Mouse (Mus musculus): ENCODE measurements around the gene Hsd11b1. TPM values are rescaled to one million over a fixed set of nuclear protein-coding genes. Genes with fewer than 3 reads are reported as not detected.

Gene Hsd11b1
- polyA plus RNA-seq, 1 experiment from 2014 or later, result not detected

- ATAC-seq (ENCODE audit: insufficient read depth, low FRiP score, low TSS enrichment), result no peak
- no peaks in the 10 kb centered on the region for H3K9me3 ChIP-seq (ENCODE audit: control insufficient read depth, low read length)
- WGBS, result 84% methylated on average over 8 of the region's 8 CpGs
- H3K4me3 ChIP-seq (ENCODE audit: low read depth, low read length), result no peak overlapping the region
- no peaks in the 10 kb centered on the region for H3K27me3 ChIP-seq (ENCODE audit: control insufficient read depth, insufficient read depth, low read length)
- no peak overlapping the region for H3K9ac ChIP-seq (ENCODE audit: low read length)
- H3K27ac ChIP-seq (ENCODE audit: low read depth, low read length), result no peak overlapping the region
- H3K4me2 ChIP-seq (ENCODE audit: low read depth), result no peak overlapping the region
- no peaks in the 10 kb centered on the region for H3K4me1 ChIP-seq (ENCODE audit: control insufficient read depth, insufficient read depth, low read length)
- H3K36me3 ChIP-seq (ENCODE audit: control insufficient read depth, insufficient read depth, low read length), result no peaks in the 10 kb centered on the region
- DNase-seq (ENCODE audit: low spot score), result no peak
These were observed 21.6 kb downstream of the Hsd11b1 start for GRCm38 (mm10) chr1:193242238-193242637.

- H3K27me3 ChIP-seq (ENCODE audit: control insufficient read depth, insufficient read depth, low read length), result no peaks in the 10 kb centered on the region
- H3K36me3 ChIP-seq (ENCODE audit: control insufficient read depth, insufficient read depth, low read length), result no peaks in the 10 kb centered on the region
- H3K4me3 ChIP-seq (ENCODE audit: low read depth, low read length), result no peak overlapping the region
- no peak overlapping the region for H3K4me2 ChIP-seq (ENCODE audit: low read depth)
- DNase-seq (ENCODE audit: low spot score) (no peak), ATAC-seq (ENCODE audit: insufficient read depth, low FRiP score, low TSS enrichment) (no peak)
- no peaks in the 10 kb centered on the region for H3K4me1 ChIP-seq (ENCODE audit: control insufficient read depth, insufficient read depth, low read length)
- H3K27ac ChIP-seq (ENCODE audit: low read depth, low read length), result no peak overlapping the region
- no peak overlapping the region for H3K9ac ChIP-seq (ENCODE audit: low read length)
- 93% methylated on average over 4 of the region's 4 CpGs for WGBS
- H3K9me3 ChIP-seq (ENCODE audit: control insufficient read depth, low read length), result no peaks in the 10 kb centered on the region
These were observed 22.4 kb downstream of the Hsd11b1 start for GRCm38 (mm10) chr1:193241436-193241835.

GRCm38 (mm10) chr1:193238426-193238825 lies 25.4 kb downstream of the Hsd11b1 start:
- no peak overlapping the region for H3K4me2 ChIP-seq (ENCODE audit: low read depth)
- H3K9me3 ChIP-seq (ENCODE audit: control insufficient read depth, low read length), result no peaks in the 10 kb centered on the region
- ATAC-seq (ENCODE audit: insufficient read depth, low FRiP score, low TSS enrichment) (no peak), DNase-seq (ENCODE audit: low spot score) (no peak)
- no peak overlapping the region for H3K4me3 ChIP-seq (ENCODE audit: low read depth, low read length)
- no peaks in the 10 kb centered on the region for H3K4me1 ChIP-seq (ENCODE audit: control insufficient read depth, insufficient read depth, low read length)
- no peaks in the 10 kb centered on the region for H3K27me3 ChIP-seq (ENCODE audit: control insufficient read depth, insufficient read depth, low read length)
- no peak overlapping the region for H3K27ac ChIP-seq (ENCODE audit: low read depth, low read length)
- H3K36me3 ChIP-seq (ENCODE audit: control insufficient read depth, insufficient read depth, low read length), result no peaks in the 10 kb centered on the region
- H3K9ac ChIP-seq (ENCODE audit: low read length), result no peak overlapping the region
- WGBS, result 36% methylated on average over 4 of the region's 4 CpGs

- DNase-seq (ENCODE audit: low spot score) (no peak), ATAC-seq (ENCODE audit: insufficient read depth, low FRiP score, low TSS enrichment) (no peak)
- no peak overlapping the region for H3K4me3 ChIP-seq (ENCODE audit: low read depth, low read length)
- H3K4me2 ChIP-seq (ENCODE audit: low read depth), result no peak overlapping the region
- 90% methylated on average over 7 of the region's 7 CpGs for WGBS
- H3K27me3 ChIP-seq (ENCODE audit: control insufficient read depth, insufficient read depth, low read length), result no peaks in the 10 kb centered on the region
- H3K4me1 ChIP-seq (ENCODE audit: control insufficient read depth, insufficient read depth, low read length), result no peaks in the 10 kb centered on the region
- no peak overlapping the region for H3K9ac ChIP-seq (ENCODE audit: low read length)
- H3K27ac ChIP-seq (ENCODE audit: low read depth, low read length), result no peak overlapping the region
- no peaks in the 10 kb centered on the region for H3K9me3 ChIP-seq (ENCODE audit: control insufficient read depth, low read length)
- H3K36me3 ChIP-seq (ENCODE audit: control insufficient read depth, insufficient read depth, low read length), result no peaks in the 10 kb centered on the region
These were observed 28.9 kb downstream of the Hsd11b1 start for GRCm38 (mm10) chr1:193234930-193235329.

GRCm38 (mm10) chr1:193234130-193234645 lies 29.7 kb downstream of the Hsd11b1 start:
- no peak overlapping the region for H3K4me2 ChIP-seq (ENCODE audit: low read depth)
- no peak for ATAC-seq (ENCODE audit: insufficient read depth, low FRiP score, low TSS enrichment)
- no peaks in the 10 kb centered on the region for H3K4me1 ChIP-seq (ENCODE audit: control insufficient read depth, insufficient read depth, low read length)
- no peaks in the 10 kb centered on the region for H3K9me3 ChIP-seq (ENCODE audit: control insufficient read depth, low read length)
- no peak for DNase-seq (ENCODE audit: low spot score)
- no peak overlapping the region for H3K9ac ChIP-seq (ENCODE audit: low read length)
- no peaks in the 10 kb centered on the region for H3K36me3 ChIP-seq (ENCODE audit: control insufficient read depth, insufficient read depth, low read length)
- 97% methylated on average over 2 of the region's 2 CpGs for WGBS
- H3K27ac ChIP-seq (ENCODE audit: low read depth, low read length), result no peak overlapping the region
- H3K27me3 ChIP-seq (ENCODE audit: control insufficient read depth, insufficient read depth, low read length), result no peaks in the 10 kb centered on the region
- H3K4me3 ChIP-seq (ENCODE audit: low read depth, low read length), result no peak overlapping the region

- H3K4me1 ChIP-seq (ENCODE audit: control insufficient read depth, insufficient read depth, low read length), result no peaks in the 10 kb centered on the region
- ATAC-seq (ENCODE audit: insufficient read depth, low FRiP score, low TSS enrichment) (no peak), DNase-seq (ENCODE audit: low spot score) (no peak)
- H3K36me3 ChIP-seq (ENCODE audit: control insufficient read depth, insufficient read depth, low read length), result no peaks in the 10 kb centered on the region
- no peak overlapping the region for H3K4me3 ChIP-seq (ENCODE audit: low read depth, low read length)
- WGBS, result 88% methylated on average over 2 of the region's 2 CpGs
- no peaks in the 10 kb centered on the region for H3K9me3 ChIP-seq (ENCODE audit: control insufficient read depth, low read length)
- H3K27me3 ChIP-seq (ENCODE audit: control insufficient read depth, insufficient read depth, low read length), result no peaks in the 10 kb centered on the region
- no peak overlapping the region for H3K4me2 ChIP-seq (ENCODE audit: low read depth)
- no peak overlapping the region for H3K9ac ChIP-seq (ENCODE audit: low read length)
- no peak overlapping the region for H3K27ac ChIP-seq (ENCODE audit: low read depth, low read length)
These were observed 31.1 kb downstream of the Hsd11b1 start for GRCm38 (mm10) chr1:193232732-193233131.

GRCm38 (mm10) chr1:193230935-193231334 lies 32.9 kb downstream of the Hsd11b1 start:
- WGBS, result 76% methylated on average over 5 of the region's 5 CpGs
- Histone ChIP-seq H3K36me3 (ENCODE audit: control insufficient read depth, insufficient read depth, low read length) (no peaks in the 10 kb centered on the region), H3K4me3 (ENCODE audit: low read depth, low read length) (no peak overlapping the region), H3K9ac (ENCODE audit: low read length) (no peak overlapping the region), H3K4me1 (ENCODE audit: control insufficient read depth, insufficient read depth, low read length) (no peaks in the 10 kb centered on the region), H3K27me3 (ENCODE audit: control insufficient read depth, insufficient read depth, low read length) (no peaks in the 10 kb centered on the region), H3K27ac (ENCODE audit: low read depth, low read length) (no peak overlapping the region), H3K9me3 (ENCODE audit: control insufficient read depth, low read length) (no peaks in the 10 kb centered on the region), H3K4me2 (ENCODE audit: low read depth) (no peak overlapping the region)
- no peak for ATAC-seq (ENCODE audit: insufficient read depth, low FRiP score, low TSS enrichment)
- DNase-seq (ENCODE audit: low spot score), result no peak

GRCm38 (mm10) chr1:193230531-193230930 lies 33.3 kb downstream of the Hsd11b1 start:
- Histone ChIP-seq H3K27ac (ENCODE audit: low read depth, low read length) (no peak overlapping the region), H3K9me3 (ENCODE audit: control insufficient read depth, low read length) (no peaks in the 10 kb centered on the region), H3K36me3 (ENCODE audit: control insufficient read depth, insufficient read depth, low read length) (no peaks in the 10 kb centered on the region), H3K4me2 (ENCODE audit: low read depth) (no peak overlapping the region), H3K9ac (ENCODE audit: low read length) (no peak overlapping the region), H3K4me3 (ENCODE audit: low read depth, low read length) (no peak overlapping the region), H3K27me3 (ENCODE audit: control insufficient read depth, insufficient read depth, low read length) (no peaks in the 10 kb centered on the region), H3K4me1 (ENCODE audit: control insufficient read depth, insufficient read depth, low read length) (no peaks in the 10 kb centered on the region)
- DNase-seq (ENCODE audit: low spot score) (no peak), ATAC-seq (ENCODE audit: insufficient read depth, low FRiP score, low TSS enrichment) (no peak)
- 80% methylated on average over 3 of the region's 3 CpGs for whole genome bisulfite sequencing

GRCm38 (mm10) chr1:193229570-193229969 lies 34.3 kb downstream of the Hsd11b1 start:
- no peak for DNase-seq (ENCODE audit: low spot score)
- no peaks in the 10 kb centered on the region for H3K27me3 ChIP-seq (ENCODE audit: control insufficient read depth, insufficient read depth, low read length)
- H3K4me2 ChIP-seq (ENCODE audit: low read depth), result no peak overlapping the region
- H3K9me3 ChIP-seq (ENCODE audit: control insufficient read depth, low read length), result no peaks in the 10 kb centered on the region
- 94% methylated on average over 5 of the region's 5 CpGs for WGBS
- no peak overlapping the region for H3K4me3 ChIP-seq (ENCODE audit: low read depth, low read length)
- H3K9ac ChIP-seq (ENCODE audit: low read length), result no peak overlapping the region
- H3K36me3 ChIP-seq (ENCODE audit: control insufficient read depth, insufficient read depth, low read length), result no peaks in the 10 kb centered on the region
- H3K4me1 ChIP-seq (ENCODE audit: control insufficient read depth, insufficient read depth, low read length), result 0 out of 2 replicates have a peak, but pooled peaks cover 2% of the 10 kb centered on the region
- H3K27ac ChIP-seq (ENCODE audit: low read depth, low read length), result no peak overlapping the region
- ATAC-seq (ENCODE audit: insufficient read depth, low FRiP score, low TSS enrichment), result no peak

All from neural tube, embryonic 11.5 days (tissue).